Mouse (Mus musculus) lung, adult 2 months (tissue): ENCODE measurements around the gene Tmem63b. TPM values are rescaled to one million over a fixed set of nuclear protein-coding genes. Genes with fewer than 3 reads are reported as not detected.

Experiments used
- DNase-seq: peaks from one replicate; pipeline ENCODE4 v3.0.0; 2022
- H3K4me1 ChIP-seq: fragments of 200-500 bp; 2 replicates; pipeline ENCODE4 v1.6.1; 2011; ENCODE audit warnings: low read length; ENCODE audit not compliant: control insufficient read depth, insufficient read depth
- H3K4me3 ChIP-seq: fragments of 200-500 bp; replicated peaks from 2 replicates; pipeline ENCODE3; 2011; ENCODE audit warnings: low read depth, mild to moderate bottlenecking, control low read depth, low read length; ENCODE audit errors: extremely low read depth
- CTCF ChIP-seq: fragments of 200-500 bp; IDR thresholded peaks from 2 replicates; pipeline ENCODE4 v1.5.1; 2011; ENCODE audit warnings: mild to moderate bottlenecking, low read length, control low read depth; ENCODE audit not compliant: insufficient read depth
- POLR2A ChIP-seq: fragments of 200-500 bp; IDR thresholded peaks from 2 replicates; pipeline ENCODE4 v1.6.1; 2011; ENCODE audit warnings: low read depth, mild to moderate bottlenecking, control low read depth, low read length, borderline replicate concordance; ENCODE audit errors: extremely low read depth
- WGBS: fragments of 180-500 bp; shearing (Covaris S2); methylation state at CpG from one replicate; pipeline ENCODE4 v1.1.7; 2018; 5-methylcytosine and 5-hydroxymethylcytosine counted together
- polyA plus RNA-seq: library from polyadenylated mRNA; depleted of rRNA; stranded (reverse); fragments of >200 nt; gene quantifications from 2 replicates; pipeline ENCODE4 v1.2.3, GENCODE M21; 2012

Tmem63b gene
- polyA plus RNA-seq, 1 experiment: 173 TPM

- peaks cover 4% of the 10 kb centered on the region for H3K4me1 ChIP-seq
- DNase-seq: no peak
- TF ChIP-seq POLR2A: no peak
- TF ChIP-seq CTCF: no peak
- no peak overlapping the region for H3K4me3 ChIP-seq
- WGBS: 78% methylated on average over 8 of the region's 8 CpGs
Observed at GRCm38 (mm10) chr17:45727983-45728723, 41.4 kb upstream of the Tmem63b start.

- no peak for DNase-seq
- H3K4me3 ChIP-seq: no peak overlapping the region
- TF ChIP-seq CTCF: no peak
- no peak for TF ChIP-seq POLR2A
- H3K4me1 ChIP-seq: peaks cover 4% of the 10 kb centered on the region
- WGBS: 80% methylated on average over 2 of the region's 2 CpGs
Observed at GRCm38 (mm10) chr17:45727481-45727880, 40.8 kb upstream of the Tmem63b start.

- H3K4me1 ChIP-seq: peaks cover 4% of the 10 kb centered on the region
- no peak overlapping the region for H3K4me3 ChIP-seq
- 45% methylated on average over 7 of the region's 7 CpGs for WGBS
- TF ChIP-seq CTCF (no peak), POLR2A (no peak)
- DNase-seq: peak; percentile 32
Observed at GRCm38 (mm10) chr17:45726249-45726648, 39.5 kb upstream of the Tmem63b start.

- DNase-seq: no peak
- H3K4me1 ChIP-seq: peaks cover 4% of the 10 kb centered on the region
- no peak for TF ChIP-seq CTCF
- WGBS: 89% methylated on average over 10 of the region's 10 CpGs
- no peak overlapping the region for H3K4me3 ChIP-seq
Observed at GRCm38 (mm10) chr17:45724574-45724921, 37.8 kb upstream of the Tmem63b start.

- DNase-seq: peak; percentile 85
- Histone ChIP-seq H3K4me1 (peaks cover 4% of the 10 kb centered on the region), H3K4me3 (peak overlapping the region; percentile 74)
- TF ChIP-seq POLR2A (no peak), CTCF (peak; percentile 99)
- WGBS: 4% methylated on average over 25 of the region's 25 CpGs
Observed at GRCm38 (mm10) chr17:45723732-45724573, 37.2 kb upstream of the Tmem63b start.

- WGBS: 4% methylated on average over 10 of the region's 10 CpGs
Observed at GRCm38 (mm10) chr17:45718323-45718722, 31.6 kb upstream of the Tmem63b start.

GRCm38 (mm10) chr17:45711525-45711924 is 24.8 kb upstream of the Tmem63b start:
- DNase-seq: no peak
- H3K4me1 ChIP-seq: no peaks in the 10 kb centered on the region
- TF ChIP-seq CTCF (no peak), POLR2A (no peak)
- 21% methylated on average over 3 of the region's 3 CpGs for WGBS
- H3K4me3 ChIP-seq: no peak overlapping the region

More at GRCm38 (mm10) chr17:45718323-45718722, 31.6 kb upstream of the Tmem63b start:
- H3K4me3 ChIP-seq: no peak overlapping the region
- peak; percentile 63 for DNase-seq
- TF ChIP-seq POLR2A (no peak), CTCF (peak; percentile 81)
- H3K4me1 ChIP-seq: no peaks in the 10 kb centered on the region

- DNase-seq: no peak
- H3K4me1 ChIP-seq: no peaks in the 10 kb centered on the region
- H3K4me3 ChIP-seq: no peak overlapping the region
- WGBS: 65% methylated on average over 8 of the region's 8 CpGs
- TF ChIP-seq CTCF (no peak), POLR2A (no peak)
Observed at GRCm38 (mm10) chr17:45710407-45710806, 23.7 kb upstream of the Tmem63b start.

- no peaks in the 10 kb centered on the region for H3K4me1 ChIP-seq
- TF ChIP-seq CTCF (no peak), POLR2A (no peak)
- no peak overlapping the region for H3K4me3 ChIP-seq
- 42% methylated on average over 3 of the region's 3 CpGs for WGBS
- no peak for DNase-seq
Observed at GRCm38 (mm10) chr17:45709829-45710228, 23.1 kb upstream of the Tmem63b start.
